Mouse (Mus musculus) hindbrain, embryonic 10.5 days (tissue): ENCODE measurements at regions not wholly inside any gene's neighbourhood (a gene's known extent, or its start where the extent isn't known, plus 50 kb on each side); places are given as distances from the start of the nearest gene placed in this dataset.

ENCODE experiments used
- DNase-seq: peaks from one replicate; pipeline ENCODE4 v3.0.0-alpha.2; 2017; ENCODE audit warnings: low spot score
- H3K27ac ChIP-seq: fragments of 300-500 bp; sonication (generic); 2 replicates; pipeline ENCODE4 v1.5.1; 2016; ENCODE audit warnings: mild to moderate bottlenecking, moderate library complexity
- H3K27me3 ChIP-seq: fragments of 300-500 bp; sonication (generic); 2 replicates; pipeline ENCODE4 v1.6.1; 2016; ENCODE audit warnings: mild to moderate bottlenecking; ENCODE audit not compliant: poor library complexity, insufficient read depth, severe bottlenecking
- H3K36me3 ChIP-seq: fragments of 300-500 bp; sonication (generic); 2 replicates; pipeline ENCODE4 v1.6.1; 2016; ENCODE audit warnings: mild to moderate bottlenecking, moderate library complexity
- H3K4me1 ChIP-seq: fragments of 300-500 bp; sonication (generic); replicated peaks from 2 replicates; pipeline ENCODE4 v1.6.1; 2016; ENCODE audit warnings: mild to moderate bottlenecking
- H3K4me3 ChIP-seq: fragments of 300-500 bp; sonication (generic); 2 replicates; pipeline ENCODE4 v1.5.1; 2016; ENCODE audit warnings: mild to moderate bottlenecking, moderate library complexity
- H3K9me3 ChIP-seq: fragments of 300-500 bp; sonication (generic); 2 replicates; pipeline ENCODE4 v1.6.1; 2016; ENCODE audit warnings: mild to moderate bottlenecking, moderate library complexity
- whole genome bisulfite sequencing: fragments of 180-500 bp; shearing (Covaris S2); methylation state at CpG from one replicate; pipeline ENCODE4 v1.1.7; 2016; 5-methylcytosine and 5-hydroxymethylcytosine counted together

- no peaks in the 10 kb centered on the region for H3K9me3 ChIP-seq
- H3K36me3 ChIP-seq, result no peaks in the 10 kb centered on the region
- WGBS, result 86% methylated on average over 4 of the region's 4 CpGs
- H3K4me1 ChIP-seq, result no peaks in the 10 kb centered on the region
- no peak overlapping the region for H3K4me3 ChIP-seq
- H3K27me3 ChIP-seq, result no peaks in the 10 kb centered on the region
- no peak for DNase-seq
- no peak overlapping the region for H3K27ac ChIP-seq
Measured at GRCm38 (mm10) chr14:61784609-61785008, 177.4 kb downstream of the Kcnrg start.

- Histone ChIP-seq H3K36me3 (no peaks in the 10 kb centered on the region), H3K27ac (no peak overlapping the region), H3K4me3 (no peak overlapping the region), H3K9me3 (no peaks in the 10 kb centered on the region), H3K4me1 (no peaks in the 10 kb centered on the region), H3K27me3 (no peaks in the 10 kb centered on the region)
- no peak for DNase-seq
Measured at GRCm38 (mm10) chr14:61786031-61786430, 178.8 kb downstream of the Kcnrg start.

GRCm38 (mm10) chr14:61787746-61788145 lies 180.5 kb downstream of the Kcnrg start:
- Histone ChIP-seq H3K4me3 (no peak overlapping the region), H3K36me3 (no peaks in the 10 kb centered on the region), H3K4me1 (no peaks in the 10 kb centered on the region), H3K27ac (no peak overlapping the region), H3K27me3 (no peaks in the 10 kb centered on the region), H3K9me3 (no peaks in the 10 kb centered on the region)
- no peak for DNase-seq
- WGBS, result 87% methylated on average over 4 of the region's 4 CpGs

- H3K9me3 ChIP-seq, result no peaks in the 10 kb centered on the region
- 92% methylated on average over 20 of the region's 20 CpGs for WGBS
Measured at GRCm38 (mm10) chr14:61788998-61789790, 181.9 kb downstream of the Kcnrg start.

GRCm38 (mm10) chr14:61795976-61796645 lies 188.9 kb downstream of the Kcnrg start:
- 92% methylated on average over 7 of the region's 7 CpGs for WGBS

More at GRCm38 (mm10) chr14:61788998-61789790, 181.9 kb downstream of the Kcnrg start:
- H3K36me3 ChIP-seq, result no peaks in the 10 kb centered on the region
- no peak for DNase-seq
- H3K27me3 ChIP-seq, result no peaks in the 10 kb centered on the region
- no peak overlapping the region for H3K4me3 ChIP-seq
- H3K4me1 ChIP-seq, result no peaks in the 10 kb centered on the region
- H3K27ac ChIP-seq, result no peak overlapping the region

GRCm38 (mm10) chr14:61796671-61797070 lies 189.4 kb downstream of the Kcnrg start:
- Histone ChIP-seq H3K27me3 (no peaks in the 10 kb centered on the region), H3K9me3 (peaks cover 2% of the 10 kb centered on the region; the same call in 1 of the 2 replicates), H3K4me3 (no peak overlapping the region), H3K4me1 (no peaks in the 10 kb centered on the region), H3K36me3 (no peaks in the 10 kb centered on the region), H3K27ac (no peak overlapping the region)
- DNase-seq, result no peak
- 93% methylated on average over 7 of the region's 7 CpGs for WGBS

More at GRCm38 (mm10) chr14:61795976-61796645, 188.9 kb downstream of the Kcnrg start:
- Histone ChIP-seq H3K27ac (no peak overlapping the region), H3K4me3 (no peak overlapping the region), H3K36me3 (no peaks in the 10 kb centered on the region), H3K27me3 (no peaks in the 10 kb centered on the region), H3K9me3 (peaks cover 2% of the 10 kb centered on the region; the same call in 1 of the 2 replicates), H3K4me1 (no peaks in the 10 kb centered on the region)
- no peak for DNase-seq

- H3K36me3 ChIP-seq, result no peaks in the 10 kb centered on the region
- no peak overlapping the region for H3K4me3 ChIP-seq
- no peak overlapping the region for H3K27ac ChIP-seq
- no peaks in the 10 kb centered on the region for H3K4me1 ChIP-seq
- H3K9me3 ChIP-seq, result no peaks in the 10 kb centered on the region
- no peaks in the 10 kb centered on the region for H3K27me3 ChIP-seq
- WGBS, result 72% methylated on average over 1 of the region's 1 CpGs
- DNase-seq, result no peak
Measured at GRCm38 (mm10) chr14:61803421-61803925, 196.2 kb downstream of the Kcnrg start.

GRCm38 (mm10) chr14:61805433-61805832 lies 198.2 kb downstream of the Kcnrg start:
- Histone ChIP-seq H3K36me3 (no peaks in the 10 kb centered on the region), H3K27ac (no peak overlapping the region), H3K4me1 (no peaks in the 10 kb centered on the region), H3K4me3 (no peak overlapping the region), H3K27me3 (no peaks in the 10 kb centered on the region), H3K9me3 (no peaks in the 10 kb centered on the region)
- 92% methylated on average over 2 of the region's 2 CpGs for WGBS
- DNase-seq, result no peak

- H3K27me3 ChIP-seq, result no peaks in the 10 kb centered on the region
- no peaks in the 10 kb centered on the region for H3K9me3 ChIP-seq
Measured at GRCm38 (mm10) chr14:61808193-61808592, 200.9 kb downstream of the Kcnrg start.

GRCm38 (mm10) chr14:61809716-61810437 lies 202.6 kb downstream of the Kcnrg start:
- Histone ChIP-seq H3K27me3 (no peaks in the 10 kb centered on the region), H3K4me3 (no peak overlapping the region), H3K36me3 (no peaks in the 10 kb centered on the region), H3K9me3 (no peaks in the 10 kb centered on the region), H3K27ac (no peak overlapping the region), H3K4me1 (no peaks in the 10 kb centered on the region)
- no peak for DNase-seq
- WGBS, result 88% methylated on average over 10 of the region's 10 CpGs

More at GRCm38 (mm10) chr14:61808193-61808592, 200.9 kb downstream of the Kcnrg start:
- no peaks in the 10 kb centered on the region for H3K4me1 ChIP-seq
- no peaks in the 10 kb centered on the region for H3K36me3 ChIP-seq
- 85% methylated on average over 9 of the region's 9 CpGs for WGBS
- no peak overlapping the region for H3K27ac ChIP-seq
- H3K4me3 ChIP-seq, result no peak overlapping the region
- no peak for DNase-seq

- 78% methylated on average over 5 of the region's 5 CpGs for WGBS
- DNase-seq, result no peak
- Histone ChIP-seq H3K4me3 (no peak overlapping the region), H3K36me3 (no peaks in the 10 kb centered on the region), H3K4me1 (no peaks in the 10 kb centered on the region), H3K9me3 (no peaks in the 10 kb centered on the region), H3K27ac (no peak overlapping the region), H3K27me3 (no peaks in the 10 kb centered on the region)
Measured at GRCm38 (mm10) chr14:61810836-61811235, 203.6 kb downstream of the Kcnrg start.

- Histone ChIP-seq H3K4me1 (no peaks in the 10 kb centered on the region), H3K27ac (no peak overlapping the region), H3K9me3 (no peaks in the 10 kb centered on the region), H3K4me3 (no peak overlapping the region), H3K36me3 (no peaks in the 10 kb centered on the region), H3K27me3 (no peaks in the 10 kb centered on the region)
- WGBS, result 68% methylated on average over 11 of the region's 11 CpGs
- DNase-seq, result no peak
Measured at GRCm38 (mm10) chr14:61817711-61818110, 210.5 kb downstream of the Kcnrg start.

GRCm38 (mm10) chr14:61818365-61818764 lies 211.1 kb downstream of the Kcnrg start:
- H3K9me3 ChIP-seq, result no peaks in the 10 kb centered on the region
- no peak for DNase-seq
- no peak overlapping the region for H3K27ac ChIP-seq
- H3K4me3 ChIP-seq, result no peak overlapping the region
- 95% methylated on average over 2 of the region's 2 CpGs for WGBS
- no peaks in the 10 kb centered on the region for H3K36me3 ChIP-seq
- H3K27me3 ChIP-seq, result no peaks in the 10 kb centered on the region
- H3K4me1 ChIP-seq, result no peaks in the 10 kb centered on the region
